Mouse (Mus musculus): Measurements from ENCODE around the gene Glis2. TPM values are rescaled to one million over a fixed set of nuclear protein-coding genes. Genes with fewer than 3 reads are reported as not detected.

Glis2 gene
- polyA plus RNA-seq, 1 experiment from 2014 or later = 34.9 TPM

DNA sequence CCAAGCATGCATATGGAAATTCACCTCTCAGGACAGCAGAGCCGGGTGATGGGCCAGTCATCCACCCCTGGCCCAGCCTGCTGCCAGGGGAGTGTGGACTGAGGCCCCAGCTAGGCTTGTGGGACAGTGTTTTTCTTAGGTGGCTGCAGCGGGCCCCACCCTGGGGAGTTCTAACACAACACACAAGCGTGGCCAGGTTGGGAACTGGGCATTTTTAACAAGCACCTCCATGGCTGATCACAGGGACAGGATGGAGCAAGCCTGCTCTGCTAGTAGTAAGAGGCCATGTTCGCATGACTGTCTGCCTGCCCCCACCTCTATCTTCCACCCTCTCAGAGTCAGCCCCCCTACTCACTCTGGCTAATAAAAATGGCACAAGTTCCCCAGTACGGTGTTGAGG is 3.5 kb downstream of the Glis2 start:
- WGBS = 48% methylated on average over 5 of the region's 5 CpGs
- H3K27ac ChIP-seq = peak overlapping the region; percentile 96
- H3K9me3 ChIP-seq = no peaks in the 10 kb centered on the region
- H3K4me3 ChIP-seq = no peak overlapping the region; the same call in 1 of the 2 replicates
- peak overlapping the region; percentile 21 for H3K4me2 ChIP-seq
- ATAC-seq (ENCODE audit: insufficient number of reproducible peaks, low FRiP score, low TSS enrichment, low read depth) = no peak
- no peaks in the 10 kb centered on the region for H3K27me3 ChIP-seq
- peaks cover 88% of the 10 kb centered on the region for H3K4me1 ChIP-seq
- no peaks in the 10 kb centered on the region for H3K36me3 ChIP-seq
- H3K9ac ChIP-seq = no peak overlapping the region

DNA sequence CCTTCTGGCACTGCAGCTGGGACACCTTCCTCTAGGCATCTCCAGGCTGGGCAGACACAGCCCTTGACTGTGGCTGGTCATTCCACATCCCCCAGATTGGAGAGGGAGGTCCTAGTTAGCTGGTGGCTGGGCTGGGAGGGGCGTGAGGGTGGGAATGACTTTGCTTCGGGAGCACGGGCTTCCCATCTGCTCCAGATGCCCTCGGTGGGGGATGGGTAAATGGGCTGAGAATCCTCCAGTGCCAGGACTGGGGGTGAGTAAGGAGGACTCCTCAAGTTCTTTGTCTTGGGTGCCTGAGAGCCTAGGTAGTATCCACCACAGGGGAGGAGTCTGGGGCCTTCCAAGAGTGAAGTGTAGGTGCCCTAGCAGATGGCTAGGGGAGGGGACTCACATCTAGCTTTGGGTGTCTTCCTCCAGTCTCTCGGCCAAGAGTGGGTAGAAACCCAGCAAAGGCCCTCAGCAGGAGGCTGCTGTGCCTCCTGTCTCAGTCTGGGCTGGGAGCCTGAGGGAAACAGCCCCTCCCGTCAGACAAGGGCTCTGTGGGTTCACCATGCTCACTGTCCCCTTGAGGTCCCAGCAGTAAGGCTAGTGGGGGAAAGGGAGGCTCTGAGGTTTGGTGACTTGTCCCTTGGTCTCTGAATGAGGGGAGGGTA is 4.5 kb downstream of the Glis2 start:
- Histone ChIP-seq H3K9ac (0 out of 2 replicates have a peak overlapping the region, but pooled peaks have one; percentile 2), H3K4me1 (peaks cover 88% of the 10 kb centered on the region), H3K4me3 (no peak overlapping the region), H3K9me3 (no peaks in the 10 kb centered on the region), H3K4me2 (peak overlapping the region; percentile 21), H3K27ac (peak overlapping the region; percentile 96), H3K27me3 (no peaks in the 10 kb centered on the region), H3K36me3 (no peaks in the 10 kb centered on the region)
- 19% methylated on average over 6 of the region's 6 CpGs for WGBS
- no peak for ATAC-seq (ENCODE audit: insufficient number of reproducible peaks, low FRiP score, low TSS enrichment, low read depth)

DNA sequence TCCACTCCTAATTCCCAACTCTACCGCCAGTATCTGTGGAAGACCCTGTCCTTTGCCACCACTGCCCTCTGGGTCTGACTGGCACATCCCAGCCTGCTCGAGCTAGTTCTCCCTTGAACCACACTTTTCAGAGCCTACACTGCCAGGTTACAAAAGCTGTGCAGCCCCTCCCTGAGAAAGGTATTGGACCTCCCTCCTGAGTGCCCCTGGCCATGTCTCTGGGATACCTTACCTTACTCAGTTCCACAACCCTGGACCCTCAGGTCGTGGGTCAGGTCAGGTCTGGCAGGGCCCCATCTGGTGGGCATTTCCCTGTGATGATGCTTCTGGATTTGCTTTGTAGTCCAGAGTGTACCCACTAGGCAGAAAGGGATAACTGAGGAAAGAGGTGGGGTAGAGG is 5.1 kb downstream of the Glis2 start:
- H3K9ac ChIP-seq = no peak overlapping the region
- no peaks in the 10 kb centered on the region for H3K36me3 ChIP-seq
- peak overlapping the region; percentile 22; the same call in 1 of the 2 replicates for H3K27ac ChIP-seq
- WGBS = 84% methylated on average over 3 of the region's 3 CpGs
- no peaks in the 10 kb centered on the region for H3K9me3 ChIP-seq
- H3K4me1 ChIP-seq = peaks cover 93% of the 10 kb centered on the region
- ATAC-seq (ENCODE audit: insufficient number of reproducible peaks, low FRiP score, low TSS enrichment, low read depth) = no peak
- H3K27me3 ChIP-seq = no peaks in the 10 kb centered on the region
- H3K4me3 ChIP-seq = no peak overlapping the region
- no peak overlapping the region for H3K4me2 ChIP-seq

DNA sequence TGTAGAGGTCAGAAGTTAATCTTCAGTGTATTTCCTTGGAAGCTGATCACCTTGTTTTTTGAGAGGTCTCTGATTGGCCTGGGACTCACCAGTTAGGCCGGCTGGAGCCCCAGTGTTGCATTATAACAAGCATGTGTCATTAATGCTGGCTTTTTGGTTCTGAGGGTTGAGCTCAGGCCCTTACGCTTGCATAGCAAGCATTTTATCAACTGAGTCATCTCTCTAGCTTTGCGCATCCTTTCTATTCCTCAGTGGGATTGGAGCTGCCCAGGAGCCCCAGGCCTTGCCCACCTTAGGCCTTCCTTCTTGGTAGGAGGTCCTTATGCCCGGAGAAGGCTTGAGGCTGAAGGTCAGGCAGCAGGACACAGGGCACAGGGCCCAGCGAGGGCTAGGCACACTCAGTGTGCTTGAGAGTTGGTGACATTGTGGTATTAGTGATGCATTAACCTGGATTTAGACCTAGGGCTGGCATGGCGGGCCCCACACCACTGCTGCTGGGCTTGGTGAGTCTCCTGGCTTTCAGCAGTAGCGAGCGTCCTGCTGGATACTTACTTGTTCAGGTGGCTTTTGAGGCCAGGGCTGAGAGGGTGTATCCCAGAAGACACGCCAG is 6.3 kb downstream of the Glis2 start:
- Histone ChIP-seq H3K4me2 (no peak overlapping the region), H3K4me1 (peaks cover 99% of the 10 kb centered on the region), H3K4me3 (no peak overlapping the region), H3K27me3 (no peaks in the 10 kb centered on the region), H3K9ac (no peak overlapping the region), H3K36me3 (no peaks in the 10 kb centered on the region), H3K27ac (peak overlapping the region; percentile 60), H3K9me3 (no peaks in the 10 kb centered on the region)
- WGBS = 69% methylated on average over 9 of the region's 9 CpGs
- no peak for ATAC-seq (ENCODE audit: insufficient number of reproducible peaks, low FRiP score, low TSS enrichment, low read depth)

DNA sequence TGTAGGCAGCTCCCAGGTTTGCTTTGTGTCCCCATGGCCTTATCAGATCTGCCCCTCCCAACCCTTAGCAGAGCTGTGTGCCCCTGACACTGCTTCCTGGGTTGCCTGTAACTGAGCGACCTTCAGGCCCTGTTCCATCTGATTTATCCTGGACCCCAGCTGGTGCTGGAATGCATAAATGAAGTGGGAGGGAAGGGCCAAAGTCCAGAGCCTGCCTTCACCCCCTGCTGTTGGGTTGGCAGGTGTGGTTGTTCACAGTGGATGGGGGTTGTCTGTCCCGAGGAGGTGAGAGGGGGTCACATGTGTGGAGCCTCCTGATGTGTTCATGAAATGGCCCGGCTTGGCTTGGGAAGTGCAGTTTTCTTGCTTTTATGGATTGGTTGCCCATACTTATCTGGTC is 7.7 kb downstream of the Glis2 start:
- Histone ChIP-seq H3K27ac (peak overlapping the region; percentile 79), H3K4me2 (no peak overlapping the region; the same call in 1 of the 2 replicates)
- WGBS = 19% methylated on average over 3 of the region's 3 CpGs

DNA sequence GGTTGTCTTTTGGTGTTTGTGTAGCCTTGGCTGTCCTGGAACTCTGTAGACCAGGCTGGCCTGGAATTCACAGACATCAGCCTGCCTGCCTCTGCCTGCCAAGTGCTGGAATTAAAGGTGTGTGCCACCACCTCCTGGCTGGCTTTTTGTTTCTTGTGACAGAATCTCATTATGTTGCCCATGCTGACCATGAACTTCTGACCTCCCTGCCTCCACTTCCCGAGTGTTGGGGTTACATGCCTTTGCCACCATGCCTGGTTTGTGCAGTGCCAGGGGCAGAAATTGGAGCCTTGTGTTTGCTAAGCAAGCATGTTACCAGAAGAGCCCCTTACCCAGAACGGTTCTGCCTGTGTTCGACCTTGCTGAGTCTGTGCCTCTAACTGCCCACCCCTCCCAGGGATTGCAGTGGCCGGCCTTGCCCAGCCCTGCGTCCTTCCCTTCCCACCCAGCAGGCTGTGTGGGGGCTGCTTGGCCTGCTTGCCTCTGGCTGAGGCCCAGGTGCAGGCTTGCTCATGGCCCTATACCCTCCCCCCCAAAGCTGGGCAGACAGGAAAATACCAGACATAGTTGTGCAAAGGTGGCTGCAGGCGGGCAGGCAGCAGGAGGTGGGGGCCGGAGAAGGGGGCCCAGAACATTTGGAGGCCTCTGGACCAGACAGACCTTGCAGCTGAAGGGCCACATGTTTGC is 8.4 kb downstream of the Glis2 start:
- no peaks in the 10 kb centered on the region for H3K27me3 ChIP-seq
- WGBS = 7% methylated on average over 7 of the region's 7 CpGs
- H3K9ac ChIP-seq = 0 out of 2 replicates have a peak overlapping the region, but pooled peaks have one; percentile 14
- peak overlapping the region; percentile 79 for H3K27ac ChIP-seq
- H3K4me1 ChIP-seq = peaks cover 99% of the 10 kb centered on the region
- H3K4me3 ChIP-seq = no peak overlapping the region
- no peaks in the 10 kb centered on the region for H3K36me3 ChIP-seq
- no peaks in the 10 kb centered on the region for H3K9me3 ChIP-seq
- H3K4me2 ChIP-seq = peak overlapping the region; percentile 27
- peak; percentile 7; the same call in 1 of the 2 replicates for ATAC-seq (ENCODE audit: insufficient number of reproducible peaks, low FRiP score, low TSS enrichment, low read depth)

More for the DNA sequence above, 7.7 kb downstream of the Glis2 start:
- Histone ChIP-seq H3K36me3 (no peaks in the 10 kb centered on the region), H3K4me1 (peaks cover 99% of the 10 kb centered on the region), H3K9me3 (no peaks in the 10 kb centered on the region), H3K4me3 (no peak overlapping the region), H3K27me3 (no peaks in the 10 kb centered on the region), H3K9ac (no peak overlapping the region)
- ATAC-seq (ENCODE audit: insufficient number of reproducible peaks, low FRiP score, low TSS enrichment, low read depth) = no peak

DNA sequence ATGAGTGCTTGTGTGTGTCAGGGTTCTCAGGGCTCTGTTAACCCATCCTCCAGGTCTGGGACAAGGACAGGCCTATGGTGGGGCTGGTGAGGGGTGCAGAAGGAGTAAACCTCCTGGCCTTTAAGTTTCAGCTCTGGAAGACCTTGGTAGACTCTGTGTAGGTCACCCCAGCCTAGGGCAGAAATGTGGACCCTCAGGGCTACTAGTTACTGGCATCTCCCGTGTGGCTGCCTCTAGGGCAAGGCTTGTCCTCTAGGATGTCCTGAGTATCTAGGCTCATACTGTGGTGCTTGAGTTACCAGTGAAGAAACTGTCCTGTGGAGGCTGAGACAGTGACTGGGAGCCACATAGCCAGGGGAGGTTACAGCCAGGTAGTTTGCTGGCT is 8.9 kb downstream of the Glis2 start:
- no peak overlapping the region for H3K4me3 ChIP-seq
- H3K4me1 ChIP-seq = peaks cover 99% of the 10 kb centered on the region
- peak overlapping the region; percentile 79 for H3K27ac ChIP-seq
- peaks cover 1% of the 10 kb centered on the region for H3K36me3 ChIP-seq
- ATAC-seq (ENCODE audit: insufficient number of reproducible peaks, low FRiP score, low TSS enrichment, low read depth) = no peak
- 28% methylated on average over 1 of the region's 1 CpGs for WGBS
- no peaks in the 10 kb centered on the region for H3K27me3 ChIP-seq
- H3K9ac ChIP-seq = no peak overlapping the region
- H3K9me3 ChIP-seq = no peaks in the 10 kb centered on the region
- H3K4me2 ChIP-seq = peak overlapping the region; percentile 27

DNA sequence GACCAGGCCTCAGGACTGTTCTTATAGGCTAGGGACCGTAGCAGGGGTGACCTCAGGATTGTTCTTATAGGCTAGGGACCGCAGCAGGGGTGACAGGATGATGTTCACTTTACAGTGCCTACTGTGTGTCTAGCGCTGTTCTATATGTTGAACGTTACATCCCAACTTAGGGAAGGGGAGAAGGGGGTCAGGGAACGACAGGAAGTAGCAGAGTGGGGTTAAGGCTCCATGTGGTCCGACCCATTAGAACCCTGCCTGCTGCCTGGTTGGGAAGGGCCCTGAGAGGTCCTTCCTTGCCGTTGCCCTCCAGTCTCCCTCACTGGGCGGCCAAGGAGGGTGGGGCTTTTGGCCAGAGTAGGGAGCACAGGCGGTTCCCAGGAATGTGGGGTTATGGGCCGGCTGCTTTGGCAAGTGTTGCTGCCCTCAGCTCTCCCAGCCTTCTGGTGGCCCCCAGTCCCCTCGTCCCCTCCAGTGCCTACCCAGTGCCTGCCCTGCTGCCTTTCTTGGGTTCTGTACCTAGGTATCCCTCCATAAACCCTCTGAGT is 9.9 kb downstream of the Glis2 start:
- no peaks in the 10 kb centered on the region for H3K27me3 ChIP-seq
- ATAC-seq (ENCODE audit: insufficient number of reproducible peaks, low FRiP score, low TSS enrichment, low read depth) = no peak
- peaks cover 8% of the 10 kb centered on the region for H3K36me3 ChIP-seq
- H3K27ac ChIP-seq = peak overlapping the region; percentile 79
- WGBS = 54% methylated on average over 11 of the region's 11 CpGs
- no peak overlapping the region for H3K4me3 ChIP-seq
- no peak overlapping the region for H3K9ac ChIP-seq
- H3K4me1 ChIP-seq = peaks cover 94% of the 10 kb centered on the region
- H3K9me3 ChIP-seq = no peaks in the 10 kb centered on the region
- 0 out of 2 replicates have a peak overlapping the region, but pooled peaks have one; percentile 20 for H3K4me2 ChIP-seq

DNA sequence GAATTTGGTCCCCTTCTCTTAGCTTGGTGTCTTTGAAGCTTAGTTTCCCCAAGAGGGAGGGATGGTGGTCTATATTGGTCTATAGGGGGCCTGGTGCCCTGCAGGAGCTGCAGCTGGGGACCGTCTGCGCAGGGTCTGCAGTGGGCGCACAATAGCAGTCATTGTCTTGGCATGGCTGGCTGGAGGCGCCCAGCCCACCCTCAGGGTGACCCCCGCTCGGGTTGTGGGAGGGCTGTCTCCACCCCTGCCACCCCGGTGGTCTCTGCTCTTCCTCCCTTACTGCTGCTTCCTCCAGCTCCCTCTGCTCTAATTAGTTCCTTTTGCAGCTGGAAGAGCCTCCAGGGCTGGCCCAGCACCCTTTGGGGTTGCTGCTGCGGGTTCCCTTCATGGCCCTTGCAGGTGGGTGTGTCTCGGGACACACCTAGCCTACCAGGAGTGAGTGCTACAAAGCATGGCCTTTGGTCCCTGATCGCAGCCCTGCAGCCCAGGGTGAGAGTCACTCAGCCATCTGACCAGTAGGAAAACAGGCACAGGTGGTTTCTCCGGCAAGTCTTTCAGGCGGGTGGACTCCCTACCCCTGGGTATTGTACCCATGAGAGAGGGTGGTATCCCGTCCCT is 11.1 kb downstream of the Glis2 start:
- 43% methylated on average over 13 of the region's 13 CpGs for WGBS
- H3K36me3 ChIP-seq = peaks cover 20% of the 10 kb centered on the region
- H3K4me2 ChIP-seq = no peak overlapping the region
- no peaks in the 10 kb centered on the region for H3K9me3 ChIP-seq
- no peak overlapping the region for H3K4me3 ChIP-seq
- no peak overlapping the region for H3K9ac ChIP-seq
- H3K4me1 ChIP-seq = peaks cover 81% of the 10 kb centered on the region
- peak overlapping the region; percentile 40 for H3K27ac ChIP-seq
- ATAC-seq (ENCODE audit: insufficient number of reproducible peaks, low FRiP score, low TSS enrichment, low read depth) = no peak
- no peaks in the 10 kb centered on the region for H3K27me3 ChIP-seq

DNA sequence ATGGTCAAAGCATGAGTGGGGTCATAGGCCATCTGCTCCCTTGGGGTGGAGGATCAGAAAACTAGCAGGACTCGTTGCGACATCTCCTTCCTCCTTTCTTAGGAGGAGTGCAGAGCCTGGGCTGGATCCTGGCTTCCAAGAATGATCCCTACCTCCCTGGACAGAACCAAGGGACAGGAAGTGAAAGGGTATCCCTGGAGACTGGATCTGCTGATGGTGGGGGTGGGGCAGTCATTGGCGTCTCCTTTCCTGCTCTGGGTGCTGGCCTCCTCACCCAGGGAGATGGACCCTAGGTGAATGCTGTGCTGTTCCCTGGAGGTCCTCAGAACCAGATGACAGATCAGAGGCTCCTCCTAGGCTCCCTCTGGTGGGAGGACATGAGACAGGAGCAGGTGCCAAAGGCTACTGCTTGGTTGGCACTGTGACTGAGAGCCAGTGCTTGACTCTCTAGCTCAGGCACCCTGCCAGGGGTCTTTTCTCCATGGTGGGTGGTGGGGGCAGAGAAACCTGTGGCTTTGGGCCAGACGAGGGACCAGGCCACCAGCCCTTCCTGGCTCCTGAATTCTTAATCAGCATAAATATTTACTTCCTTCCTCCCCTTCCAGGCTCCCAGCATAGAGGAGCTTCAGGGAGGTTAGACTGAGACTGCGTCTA is 12.0 kb downstream of the Glis2 start:
- Histone ChIP-seq H3K9me3 (no peaks in the 10 kb centered on the region), H3K36me3 (peaks cover 27% of the 10 kb centered on the region), H3K27me3 (no peaks in the 10 kb centered on the region), H3K4me3 (no peak overlapping the region), H3K4me2 (no peak overlapping the region), H3K9ac (no peak overlapping the region), H3K4me1 (peaks cover 72% of the 10 kb centered on the region), H3K27ac (peak overlapping the region; percentile 58)
- no peak for ATAC-seq (ENCODE audit: insufficient number of reproducible peaks, low FRiP score, low TSS enrichment, low read depth)
- 37% methylated on average over 5 of the region's 5 CpGs for WGBS

DNA sequence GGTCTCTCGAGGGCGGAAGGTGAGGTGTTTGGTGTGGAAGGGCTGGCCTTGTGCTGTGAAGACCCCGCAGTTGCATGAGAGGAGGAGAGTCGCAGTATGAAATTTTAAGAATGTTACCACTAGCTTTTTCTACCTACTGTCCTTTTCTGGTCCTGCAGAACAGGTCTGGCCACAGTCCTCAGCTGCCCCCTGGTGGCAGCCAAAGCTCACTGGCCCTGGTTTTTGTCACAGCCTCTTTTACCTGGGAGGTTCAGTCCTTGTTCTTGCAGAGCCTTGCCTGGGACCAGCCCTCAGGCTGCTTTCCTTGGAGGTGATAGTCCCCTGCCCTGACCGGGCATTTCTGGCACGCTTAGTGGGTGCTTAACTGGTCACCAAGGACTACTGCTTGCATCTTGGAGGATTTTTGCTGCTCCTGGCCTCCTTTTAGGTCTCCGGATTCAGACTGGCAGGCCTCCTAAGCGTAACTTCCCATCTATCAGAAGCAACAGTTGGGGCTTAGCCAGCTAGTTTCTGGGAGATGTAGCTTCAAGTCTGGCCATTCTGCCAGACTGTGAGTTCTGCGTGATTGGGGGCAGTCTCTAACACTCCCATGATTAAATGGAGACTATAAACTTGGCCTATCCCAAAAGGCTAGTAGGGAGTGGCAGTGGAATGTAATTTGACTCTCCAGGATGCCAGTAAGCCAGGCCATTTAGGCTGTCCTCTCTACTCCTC is 13.5 kb downstream of the Glis2 start:
- Histone ChIP-seq H3K9ac (0 out of 2 replicates have a peak overlapping the region, but pooled peaks have one; percentile 4), H3K36me3 (peaks cover 39% of the 10 kb centered on the region), H3K9me3 (no peaks in the 10 kb centered on the region), H3K4me2 (no peak overlapping the region), H3K27ac (peak overlapping the region; percentile 71), H3K4me1 (peaks cover 59% of the 10 kb centered on the region), H3K4me3 (no peak overlapping the region), H3K27me3 (no peaks in the 10 kb centered on the region)
- ATAC-seq (ENCODE audit: insufficient number of reproducible peaks, low FRiP score, low TSS enrichment, low read depth) = no peak; the same call in 1 of the 2 replicates
- 35% methylated on average over 9 of the region's 9 CpGs for WGBS
